Mouse (Mus musculus): ENCODE measurements around the gene Prkd1. TPM values are rescaled to one million over a fixed set of nuclear protein-coding genes. Genes with fewer than 3 reads are reported as not detected.

Gene Prkd1
- polyA plus RNA-seq, 1 experiment from 2014 or later: 2.3 TPM

- Histone ChIP-seq H3K9ac (no peak overlapping the region), H3K9me3 (no peaks in the 10 kb centered on the region), H3K27ac (no peak overlapping the region), H3K4me2 (no peak overlapping the region), H3K36me3 (replicated peaks) (no peaks in the 10 kb centered on the region), H3K4me1 (no peaks in the 10 kb centered on the region), H3K4me3 (no peak overlapping the region), H3K27me3 (replicated peaks) (no peaks in the 10 kb centered on the region)
- no peak for ATAC-seq (replicated peaks)
- WGBS: 86% methylated on average over 1 of the region's 1 CpGs
Measured at GRCm38 (mm10) chr12:50599370-50599769, 49.5 kb downstream of the Prkd1 start.

- Histone ChIP-seq H3K36me3 (replicated peaks) (no peaks in the 10 kb centered on the region), H3K27me3 (replicated peaks) (no peaks in the 10 kb centered on the region), H3K4me2 (no peak overlapping the region), H3K9me3 (no peaks in the 10 kb centered on the region), H3K4me1 (no peaks in the 10 kb centered on the region), H3K9ac (no peak overlapping the region), H3K4me3 (no peak overlapping the region), H3K27ac (no peak overlapping the region)
- 80% methylated on average over 9 of the region's 9 CpGs for WGBS
- no peak for ATAC-seq (replicated peaks)
Measured at GRCm38 (mm10) chr12:50598053-50598988, 50.6 kb downstream of the Prkd1 start.

GRCm38 (mm10) chr12:50597467-50597866 lies 51.4 kb downstream of the Prkd1 start:
- H3K27ac ChIP-seq: no peak overlapping the region
- no peak overlapping the region for H3K9ac ChIP-seq
- H3K36me3 ChIP-seq (replicated peaks): no peaks in the 10 kb centered on the region
- H3K9me3 ChIP-seq: no peaks in the 10 kb centered on the region
- no peak overlapping the region for H3K4me2 ChIP-seq
- ATAC-seq (replicated peaks): no peak
- 86% methylated on average over 4 of the region's 4 CpGs for WGBS
- H3K27me3 ChIP-seq (replicated peaks): no peaks in the 10 kb centered on the region
- no peak overlapping the region for H3K4me3 ChIP-seq
- no peaks in the 10 kb centered on the region for H3K4me1 ChIP-seq

GRCm38 (mm10) chr12:50595777-50596176 lies 53.1 kb downstream of the Prkd1 start:
- H3K27ac ChIP-seq: no peak overlapping the region
- no peak for ATAC-seq (replicated peaks)

GRCm38 (mm10) chr12:50594506-50594905 lies 54.4 kb downstream of the Prkd1 start:
- no peaks in the 10 kb centered on the region for H3K9me3 ChIP-seq
- no peaks in the 10 kb centered on the region for H3K27me3 ChIP-seq (replicated peaks)
- no peak overlapping the region for H3K27ac ChIP-seq
- H3K36me3 ChIP-seq (replicated peaks): no peaks in the 10 kb centered on the region
- H3K4me2 ChIP-seq: no peak overlapping the region
- ATAC-seq (replicated peaks): no peak
- H3K4me3 ChIP-seq: no peak overlapping the region
- no peak overlapping the region for H3K9ac ChIP-seq
- H3K4me1 ChIP-seq: no peaks in the 10 kb centered on the region
- WGBS: 84% methylated on average over 6 of the region's 6 CpGs

More at GRCm38 (mm10) chr12:50595777-50596176, 53.1 kb downstream of the Prkd1 start:
- Histone ChIP-seq H3K9me3 (no peaks in the 10 kb centered on the region), H3K27me3 (replicated peaks) (no peaks in the 10 kb centered on the region), H3K4me1 (no peaks in the 10 kb centered on the region), H3K4me3 (no peak overlapping the region), H3K4me2 (no peak overlapping the region), H3K9ac (no peak overlapping the region), H3K36me3 (replicated peaks) (no peaks in the 10 kb centered on the region)
- 84% methylated on average over 5 of the region's 5 CpGs for WGBS

GRCm38 (mm10) chr12:50593481-50593880 lies 55.4 kb downstream of the Prkd1 start:
- H3K4me3 ChIP-seq: no peak overlapping the region
- no peak for ATAC-seq (replicated peaks)
- no peaks in the 10 kb centered on the region for H3K27me3 ChIP-seq (replicated peaks)
- WGBS: 80% methylated on average over 2 of the region's 2 CpGs
- no peaks in the 10 kb centered on the region for H3K9me3 ChIP-seq
- no peaks in the 10 kb centered on the region for H3K4me1 ChIP-seq
- H3K36me3 ChIP-seq (replicated peaks): no peaks in the 10 kb centered on the region
- no peak overlapping the region for H3K9ac ChIP-seq
- H3K27ac ChIP-seq: no peak overlapping the region
- H3K4me2 ChIP-seq: no peak overlapping the region

GRCm38 (mm10) chr12:50588137-50588761 lies 60.6 kb downstream of the Prkd1 start:
- no peak overlapping the region for H3K9ac ChIP-seq
- WGBS: 83% methylated on average over 6 of the region's 6 CpGs
- no peak for ATAC-seq (replicated peaks)
- no peak overlapping the region for H3K4me3 ChIP-seq
- no peaks in the 10 kb centered on the region for H3K9me3 ChIP-seq
- no peaks in the 10 kb centered on the region for H3K27me3 ChIP-seq (replicated peaks)
- no peak overlapping the region for H3K27ac ChIP-seq
- no peak overlapping the region for H3K4me2 ChIP-seq
- H3K36me3 ChIP-seq (replicated peaks): no peaks in the 10 kb centered on the region
- no peaks in the 10 kb centered on the region for H3K4me1 ChIP-seq

GRCm38 (mm10) chr12:50565198-50565597 lies 83.7 kb downstream of the Prkd1 start:
- no peak overlapping the region for H3K4me2 ChIP-seq
- no peak overlapping the region for H3K27ac ChIP-seq
- ATAC-seq (replicated peaks): no peak
- 75% methylated on average over 1 of the region's 1 CpGs for WGBS
- H3K9me3 ChIP-seq: no peaks in the 10 kb centered on the region
- no peaks in the 10 kb centered on the region for H3K36me3 ChIP-seq (replicated peaks)
- no peaks in the 10 kb centered on the region for H3K27me3 ChIP-seq (replicated peaks)
- H3K4me3 ChIP-seq: no peak overlapping the region
- H3K4me1 ChIP-seq: no peaks in the 10 kb centered on the region
- no peak overlapping the region for H3K9ac ChIP-seq

- no peak overlapping the region for H3K4me3 ChIP-seq
- H3K27ac ChIP-seq: no peak overlapping the region
- no peaks in the 10 kb centered on the region for H3K27me3 ChIP-seq (replicated peaks)
- 69% methylated on average over 1 of the region's 1 CpGs for WGBS
- no peaks in the 10 kb centered on the region for H3K9me3 ChIP-seq
- no peaks in the 10 kb centered on the region for H3K4me1 ChIP-seq
- H3K36me3 ChIP-seq (replicated peaks): no peaks in the 10 kb centered on the region
- H3K4me2 ChIP-seq: no peak overlapping the region
- no peak overlapping the region for H3K9ac ChIP-seq
- ATAC-seq (replicated peaks): no peak
Measured at GRCm38 (mm10) chr12:50560536-50560935, 88.4 kb downstream of the Prkd1 start.

- Histone ChIP-seq H3K4me1 (no peaks in the 10 kb centered on the region), H3K4me2 (no peak overlapping the region), H3K27me3 (replicated peaks) (no peaks in the 10 kb centered on the region), H3K4me3 (no peak overlapping the region), H3K9ac (no peak overlapping the region), H3K36me3 (replicated peaks) (no peaks in the 10 kb centered on the region), H3K27ac (no peak overlapping the region), H3K9me3 (no peaks in the 10 kb centered on the region)
- WGBS: 69% methylated on average over 4 of the region's 4 CpGs
- no peak for ATAC-seq (replicated peaks)
Measured at GRCm38 (mm10) chr12:50558231-50558630, 90.7 kb downstream of the Prkd1 start.

- ATAC-seq (replicated peaks): no peak
- H3K9me3 ChIP-seq: no peaks in the 10 kb centered on the region
- no peak overlapping the region for H3K4me3 ChIP-seq
- no peak overlapping the region for H3K4me2 ChIP-seq
- H3K27me3 ChIP-seq (replicated peaks): no peaks in the 10 kb centered on the region
- H3K4me1 ChIP-seq: no peaks in the 10 kb centered on the region
- 77% methylated on average over 3 of the region's 3 CpGs for WGBS
- no peaks in the 10 kb centered on the region for H3K36me3 ChIP-seq (replicated peaks)
- H3K9ac ChIP-seq: no peak overlapping the region
- no peak overlapping the region for H3K27ac ChIP-seq
Measured at GRCm38 (mm10) chr12:50554214-50554613, 94.7 kb downstream of the Prkd1 start.

GRCm38 (mm10) chr12:50549860-50550555 lies 98.9 kb downstream of the Prkd1 start:
- no peaks in the 10 kb centered on the region for H3K27me3 ChIP-seq (replicated peaks)
- no peak overlapping the region for H3K27ac ChIP-seq
- peak; percentile 43 for ATAC-seq (replicated peaks)
- H3K9ac ChIP-seq: no peak overlapping the region
- H3K4me2 ChIP-seq: no peak overlapping the region
- H3K9me3 ChIP-seq: no peaks in the 10 kb centered on the region
- H3K4me3 ChIP-seq: no peak overlapping the region
- H3K4me1 ChIP-seq: peaks cover 7% of the 10 kb centered on the region; the same call in 1 of the 2 replicates
- WGBS: 74% methylated on average over 8 of the region's 8 CpGs
- no peaks in the 10 kb centered on the region for H3K36me3 ChIP-seq (replicated peaks)
